Mouse (Mus musculus) neural tube, embryonic 12.5 days (tissue): ENCODE results near the gene Cyp2r1. TPM values are rescaled to one million over a fixed set of nuclear protein-coding genes. Genes with fewer than 3 reads are reported as not detected.
A peak's percentile ranks its signal among the peaks of the same experiment; 100 is the strongest.
"Not testable (repeated sequence)": the region's sequence is repeated elsewhere in the genome, so short reads cannot be mapped to it uniquely, and the experiment has no call there.

ENCODE experiments used
- ATAC-seq: fragments of 200-750 bp; cut with Nextera tagmentation; 2 replicates; pipeline ENCODE4 v1.8.0; 2017; ENCODE audit warnings: low read depth, mild to moderate bottlenecking, moderate TSS enrichment, moderate library complexity; ENCODE audit not compliant: low FRiP score
- H3K27ac ChIP-seq: fragments of 300-500 bp; sonication (generic); 2 replicates; pipeline ENCODE4 v1.5.1; 2016
- H3K27me3 ChIP-seq: fragments of 300-500 bp; sonication (generic); replicated peaks from 2 replicates; pipeline ENCODE4 v1.6.1; 2016; ENCODE audit warnings: mild to moderate bottlenecking
- H3K36me3 ChIP-seq: fragments of 300-500 bp; sonication (generic); 2 replicates; pipeline ENCODE4 v1.6.1; 2016; ENCODE audit warnings: mild to moderate bottlenecking
- H3K4me1 ChIP-seq: fragments of 300-500 bp; sonication (generic); 2 replicates; pipeline ENCODE4 v1.6.1; 2016
- H3K4me2 ChIP-seq: fragments of 300-500 bp; sonication (generic); replicated peaks from 2 replicates; pipeline ENCODE4 v1.6.1; 2016; ENCODE audit warnings: mild to moderate bottlenecking
- H3K4me3 ChIP-seq: fragments of 300-500 bp; sonication (generic); 2 replicates; pipeline ENCODE4 v1.5.1; 2016
- H3K9ac ChIP-seq: fragments of 300-500 bp; sonication (generic); 2 replicates; pipeline ENCODE4 v1.6.1; 2016; ENCODE audit warnings: mild to moderate bottlenecking
- H3K9me3 ChIP-seq: fragments of 300-500 bp; sonication (generic); 2 replicates; pipeline ENCODE4 v1.6.1; 2016; ENCODE audit warnings: mild to moderate bottlenecking
- WGBS: fragments of 180-500 bp; shearing (Covaris S2); methylation state at CpG from one replicate; pipeline ENCODE4 v1.1.7; 2016; 5-methylcytosine and 5-hydroxymethylcytosine counted together
- polyA plus RNA-seq: library from polyadenylated mRNA; unstranded; fragments of >200 nt; fragmentation: Nextera tagmentation; extraction: Ambion mirVana; gene quantifications from 2 replicates; pipeline ENCODE4 v1.2.1, GENCODE M21; 2016

Cyp2r1 gene
- polyA plus RNA-seq, result 1.3 TPM in 2 replicates

GRCm38 (mm10) chr7:114562531-114563241, at the start of gene Cyp2r1:
Cyp2r1 (minus strand) TSS chr7:114562972.
- Histone ChIP-seq H3K27ac (0 out of 2 replicates have a peak within 1 kb of the TSS, but pooled peaks have one; percentile 51), H3K4me1 (no peaks in the 10 kb centered on the region), H3K9ac (peak within 1 kb of the TSS; percentile 52; the same call in 1 of the 2 replicates), H3K27me3 (no peaks in the 10 kb centered on the region), H3K36me3 (no peaks in the 10 kb centered on the region), H3K9me3 (no peaks in the 10 kb centered on the region), H3K4me2 (peak within 1 kb of the TSS; percentile 73), H3K4me3 (peak within 1 kb of the TSS; percentile 52)
- ATAC-seq, result peak; percentile 100
- WGBS, result 2% methylated on average over 56 of the region's 56 CpGs

GRCm38 (mm10) chr7:114594391-114594790, 31.6 kb upstream of the Cyp2r1 start:
- not testable (repeated sequence) for H3K27ac ChIP-seq, H3K4me1 ChIP-seq, H3K4me3 ChIP-seq, H3K4me2 ChIP-seq, H3K36me3 ChIP-seq, H3K27me3 ChIP-seq, H3K9me3 ChIP-seq, H3K9ac ChIP-seq, ATAC-seq
- 94% methylated on average over 8 of the region's 8 CpGs for WGBS

GRCm38 (mm10) chr7:114582441-114582840, 19.7 kb upstream of the Cyp2r1 start:
- Histone ChIP-seq H3K27ac (no peak overlapping the region), H3K4me1 (no peaks in the 10 kb centered on the region), H3K9ac (no peak overlapping the region), H3K36me3 (no peaks in the 10 kb centered on the region), H3K9me3 (no peaks in the 10 kb centered on the region), H3K4me2 (no peak overlapping the region), H3K4me3 (no peak overlapping the region), H3K27me3 (no peaks in the 10 kb centered on the region)
- ATAC-seq, result no peak
- WGBS, result 50% methylated on average over 2 of the region's 2 CpGs

GRCm38 (mm10) chr7:114581200-114581599, 18.4 kb upstream of the Cyp2r1 start:
- no peaks in the 10 kb centered on the region for H3K4me1 ChIP-seq
- ATAC-seq, result no peak
- no peak overlapping the region for H3K27ac ChIP-seq
- H3K9me3 ChIP-seq, result no peaks in the 10 kb centered on the region
- H3K4me2 ChIP-seq, result no peak overlapping the region
- no peaks in the 10 kb centered on the region for H3K36me3 ChIP-seq
- WGBS, result 91% methylated on average over 5 of the region's 5 CpGs
- no peak overlapping the region for H3K4me3 ChIP-seq
- H3K27me3 ChIP-seq, result no peaks in the 10 kb centered on the region
- H3K9ac ChIP-seq, result no peak overlapping the region

- Histone ChIP-seq H3K4me1 (no peaks in the 10 kb centered on the region), H3K9me3 (no peaks in the 10 kb centered on the region), H3K36me3 (no peaks in the 10 kb centered on the region), H3K4me3 (no peak overlapping the region), H3K27ac (no peak overlapping the region), H3K9ac (no peak overlapping the region), H3K27me3 (no peaks in the 10 kb centered on the region), H3K4me2 (no peak overlapping the region)
- WGBS, result 6% methylated on average over 4 of the region's 4 CpGs
- no peak for ATAC-seq
Measured at GRCm38 (mm10) chr7:114580426-114580825, 17.7 kb upstream of the Cyp2r1 start.

GRCm38 (mm10) chr7:114577665-114578064, 14.9 kb upstream of the Cyp2r1 start:
- Histone ChIP-seq H3K4me1 (no peaks in the 10 kb centered on the region), H3K9ac (no peak overlapping the region), H3K27me3 (no peaks in the 10 kb centered on the region), H3K36me3 (no peaks in the 10 kb centered on the region), H3K27ac (no peak overlapping the region), H3K4me3 (no peak overlapping the region), H3K4me2 (no peak overlapping the region), H3K9me3 (no peaks in the 10 kb centered on the region)
- WGBS, result 89% methylated on average over 1 of the region's 1 CpGs
- ATAC-seq, result no peak

GRCm38 (mm10) chr7:114576931-114577330, 14.2 kb upstream of the Cyp2r1 start:
- no peak overlapping the region for H3K9ac ChIP-seq
- no peaks in the 10 kb centered on the region for H3K36me3 ChIP-seq
- H3K27me3 ChIP-seq, result no peaks in the 10 kb centered on the region
- no peaks in the 10 kb centered on the region for H3K4me1 ChIP-seq
- ATAC-seq, result no peak
- no peak overlapping the region for H3K4me3 ChIP-seq
- 88% methylated on average over 3 of the region's 3 CpGs for WGBS
- no peak overlapping the region for H3K27ac ChIP-seq
- H3K4me2 ChIP-seq, result no peak overlapping the region
- H3K9me3 ChIP-seq, result no peaks in the 10 kb centered on the region

GRCm38 (mm10) chr7:114573866-114574265, 11.1 kb upstream of the Cyp2r1 start:
- H3K27me3 ChIP-seq, H3K36me3 ChIP-seq, H3K9ac ChIP-seq, H3K4me1 ChIP-seq, H3K27ac ChIP-seq, H3K4me3 ChIP-seq, ATAC-seq, H3K4me2 ChIP-seq, H3K9me3 ChIP-seq: not testable (repeated sequence)
- 89% methylated on average over 4 of the region's 4 CpGs for WGBS

GRCm38 (mm10) chr7:114536179-114536578, 26.6 kb downstream of the Cyp2r1 start:
- Histone ChIP-seq H3K4me1 (no peaks in the 10 kb centered on the region), H3K36me3 (peaks cover 10% of the 10 kb centered on the region), H3K9me3 (no peaks in the 10 kb centered on the region), H3K9ac (no peak overlapping the region), H3K4me3 (no peak overlapping the region), H3K27me3 (no peaks in the 10 kb centered on the region), H3K4me2 (no peak overlapping the region), H3K27ac (no peak overlapping the region)
- 88% methylated on average over 1 of the region's 1 CpGs for WGBS
- no peak for ATAC-seq

GRCm38 (mm10) chr7:114526245-114526644, 36.5 kb downstream of the Cyp2r1 start:
- no peak for ATAC-seq
- Histone ChIP-seq H3K27me3 (no peaks in the 10 kb centered on the region), H3K27ac (no peak overlapping the region), H3K4me2 (no peak overlapping the region), H3K4me1 (no peaks in the 10 kb centered on the region), H3K9me3 (no peaks in the 10 kb centered on the region), H3K4me3 (no peak overlapping the region), H3K9ac (no peak overlapping the region), H3K36me3 (no peaks in the 10 kb centered on the region)
- 95% methylated on average over 1 of the region's 1 CpGs for WGBS

GRCm38 (mm10) chr7:114520122-114520521, 42.6 kb downstream of the Cyp2r1 start:
- no peak for ATAC-seq
- 100% methylated on average over 1 of the region's 1 CpGs for WGBS
- H3K27me3 ChIP-seq, result no peaks in the 10 kb centered on the region
- H3K9me3 ChIP-seq, result no peaks in the 10 kb centered on the region
- H3K27ac ChIP-seq, result no peak overlapping the region
- no peaks in the 10 kb centered on the region for H3K4me1 ChIP-seq
- no peaks in the 10 kb centered on the region for H3K36me3 ChIP-seq
- H3K4me2 ChIP-seq, result no peak overlapping the region
- no peak overlapping the region for H3K9ac ChIP-seq
- H3K4me3 ChIP-seq, result no peak overlapping the region

- WGBS, result 88% methylated on average over 2 of the region's 2 CpGs
- H3K4me2 ChIP-seq, result no peak overlapping the region
- no peak overlapping the region for H3K9ac ChIP-seq
- ATAC-seq, result no peak
- no peaks in the 10 kb centered on the region for H3K27me3 ChIP-seq
- no peaks in the 10 kb centered on the region for H3K4me1 ChIP-seq
- no peaks in the 10 kb centered on the region for H3K36me3 ChIP-seq
- no peak overlapping the region for H3K4me3 ChIP-seq
- H3K9me3 ChIP-seq, result no peaks in the 10 kb centered on the region
- no peak overlapping the region for H3K27ac ChIP-seq
Measured at GRCm38 (mm10) chr7:114508879-114509278, 53.9 kb downstream of the Cyp2r1 start.
